Mouse (Mus musculus) Patski (cell line): ENCODE data around the gene Hsd17b3. TPM values are rescaled to one million over a fixed set of nuclear protein-coding genes. Genes with fewer than 3 reads are reported as not detected.

Experiments used
- ATAC-seq: fragments of 100-300 bp; one replicate; pipeline ENCODE4 v1.8.0; 2021
- CTCF ChIA-PET: fragments of 350-600 bp; sonication (Branson Sonifier 250); formaldehyde crosslinking; loops from one replicate; lab custom pipeline; 2022; ENCODE audit warnings: inconsistent platforms; lab: Charles Lee
- POLR2A ChIA-PET: fragments of 350-600 bp; sonication (Branson Sonifier 250); formaldehyde crosslinking; loops from one replicate; lab custom pipeline; 2022; ENCODE audit warnings: antibody characterized with exemption, inconsistent platforms; lab: Charles Lee
- DNase-seq: peaks from one replicate; pipeline ENCODE4 v3.0.0-alpha.2; 2011; ENCODE audit warnings: low read depth, low spot score
- H3K27me3 ChIP-seq: fragments of 371-371 bp; one replicate; pipeline ENCODE4 v1.5.1; 2021
- CTCF ChIP-seq: fragments of 100-300 bp; IDR thresholded peaks from one replicate; pipeline ENCODE4 v1.5.1; 2021
- in situ Hi-C: fragments of 300-500 bp; cut with MboI; formaldehyde crosslinking; loops from 3 replicates; pipeline ENCODE4 v1.11.1; 2018; ENCODE audit warnings: low pct_unique_long_range_greater_than_20kb, mixed read lengths
- polyA plus RNA-seq: library from polyadenylated mRNA; unstranded; gene quantifications from one replicate; pipeline ENCODE4 v1.2.3, GENCODE M21; 2021

Hsd17b3 gene
- polyA plus RNA-seq, 1 experiment from 2014 or later: not detected

GRCm38 (mm10) chr13:64030792-64031191, 58.2 kb downstream of the Hsd17b3 start:
- no peak for TF ChIP-seq CTCF
- H3K27me3 ChIP-seq: no peaks in the 10 kb centered on the region
- ChIA-PET CTCF (interaction anchor here (2.6 kb wide), 1 partner anchor 11 kb away, joined by 8 read pairs; no protein-coding TSS in a partner anchor), POLR2A (no interaction called here)
- no peak for ATAC-seq
- no peak for DNase-seq
- in situ Hi-C loops: loop anchor here (10.0 to 25.0 kb wide), 2 partner anchors 686 to 1118 kb away; no protein-coding TSS in a partner anchor

GRCm38 (mm10) chr13:64024803-64025202, 64.2 kb downstream of the Hsd17b3 start:
- POLR2A ChIA-PET: interaction anchor here (0.6 kb wide), 1 partner anchor 398 kb away, joined by 3 read pairs; no protein-coding TSS in a partner anchor
- no peak for TF ChIP-seq CTCF
- CTCF ChIA-PET: interaction anchor here (1.4 to 5.6 kb wide), 3 partner anchors 9 to 13 kb away, joined by 5 to 33 read pairs (median 6); no protein-coding TSS in a partner anchor
- ATAC-seq (peak; percentile 82), DNase-seq (peak; percentile 56)
- no peaks in the 10 kb centered on the region for H3K27me3 ChIP-seq
- in situ Hi-C loops: loop anchor here (25.0 kb wide), 1 partner anchor 1113 kb away; no protein-coding TSS in a partner anchor

- no peak for ATAC-seq
- in situ Hi-C loops: no loop called here
Measured at GRCm38 (mm10) chr13:64022786-64023468, 66.1 kb downstream of the Hsd17b3 start.

GRCm38 (mm10) chr13:64020902-64021311, 68.1 kb downstream of the Hsd17b3 start:
- in situ Hi-C loops: no loop called here
- ChIA-PET CTCF (interaction anchor here (1.6 to 2.7 kb wide), 2 partner anchors 10 to 13 kb away, joined by 4 to 9 read pairs; no protein-coding TSS in a partner anchor), POLR2A (no interaction called here)
- no peak for TF ChIP-seq CTCF
- ATAC-seq (no peak), DNase-seq (no peak)
- no peaks in the 10 kb centered on the region for H3K27me3 ChIP-seq

More at GRCm38 (mm10) chr13:64022786-64023468, 66.1 kb downstream of the Hsd17b3 start:
- POLR2A ChIA-PET: interaction anchor here (0.9 kb wide), 2 partner anchors 9 to 12 kb away, joined by 3 read pairs; no protein-coding TSS in a partner anchor
- H3K27me3 ChIP-seq: no peaks in the 10 kb centered on the region
- no peak for DNase-seq
- TF ChIP-seq CTCF: no peak
- CTCF ChIA-PET: interaction anchor here (0.6 to 5.6 kb wide), 4 partner anchors 10 to 75 kb away, joined by 3 to 33 read pairs (median 3); no protein-coding TSS in a partner anchor

GRCm38 (mm10) chr13:64018586-64019141, 70.4 kb downstream of the Hsd17b3 start:
- ATAC-seq (no peak), DNase-seq (no peak)
- no peak for TF ChIP-seq CTCF
- ChIA-PET POLR2A (no interaction called here), CTCF (interaction anchor here (1.9 to 2.7 kb wide), 2 partner anchors 11 kb away, joined by 8 to 9 read pairs; no protein-coding TSS in a partner anchor)
- in situ Hi-C loops: no loop called here
- no peaks in the 10 kb centered on the region for H3K27me3 ChIP-seq

- DNase-seq: no peak
- in situ Hi-C loops: no loop called here
- no peak for ATAC-seq
- TF ChIP-seq CTCF: no peak
- ChIA-PET POLR2A (no interaction called here), CTCF (interaction anchor here (1.2 to 2.4 kb wide), 3 partner anchors 8 to 77 kb away, joined by 3 to 9 read pairs (median 5); no protein-coding TSS in a partner anchor)
- no peaks in the 10 kb centered on the region for H3K27me3 ChIP-seq
Measured at GRCm38 (mm10) chr13:64016048-64016447, 73.0 kb downstream of the Hsd17b3 start.

GRCm38 (mm10) chr13:64011157-64011556, 77.9 kb downstream of the Hsd17b3 start:
- no peak for TF ChIP-seq CTCF
- POLR2A ChIA-PET: interaction anchor here (1.2 kb wide), 1 partner anchor 11 kb away, joined by 3 read pairs; no protein-coding TSS in a partner anchor
- in situ Hi-C loops: no loop called here
- DNase-seq (peak; percentile 62), ATAC-seq (peak; percentile 13)
- H3K27me3 ChIP-seq: no peaks in the 10 kb centered on the region
- CTCF ChIA-PET: interaction anchor here (0.8 to 1.7 kb wide), 5 partner anchors 9 to 27 kb away, joined by 3 to 6 read pairs (median 4); no protein-coding TSS in a partner anchor

Other genes starting within 250 kb of the Hsd17b3 start
- gene Slc35d2, start 40.1 kb upstream of the Hsd17b3 start, polyA plus RNA-seq: 12.6 TPM
- gene Zfp367, start 64.0 kb upstream of the Hsd17b3 start, polyA plus RNA-seq: 23.3 TPM
- gene Habp4, start 72.6 kb upstream of the Hsd17b3 start, polyA plus RNA-seq: 65.7 TPM
- gene Cdc14b, start 186.1 kb upstream of the Hsd17b3 start, polyA plus RNA-seq: 19.4 TPM
- gene Aaed1, start 223.5 kb upstream of the Hsd17b3 start, polyA plus RNA-seq: 59.9 TPM